Mouse (Mus musculus): ENCODE results near the gene Twf2.
"Not testable (repeated sequence)": the region's sequence is repeated elsewhere in the genome, so short reads cannot be mapped to it uniquely, and the experiment has no call there.

Gene Twf2

GRCm38 (mm10) chr9:106202819-106203636, at the start of gene Twf2:
Gene Twf2, plus strand, starts transcription at chr9:106203108.
- DNase-seq (ENCODE audit: low spot score), result peak; percentile 91

DNA sequence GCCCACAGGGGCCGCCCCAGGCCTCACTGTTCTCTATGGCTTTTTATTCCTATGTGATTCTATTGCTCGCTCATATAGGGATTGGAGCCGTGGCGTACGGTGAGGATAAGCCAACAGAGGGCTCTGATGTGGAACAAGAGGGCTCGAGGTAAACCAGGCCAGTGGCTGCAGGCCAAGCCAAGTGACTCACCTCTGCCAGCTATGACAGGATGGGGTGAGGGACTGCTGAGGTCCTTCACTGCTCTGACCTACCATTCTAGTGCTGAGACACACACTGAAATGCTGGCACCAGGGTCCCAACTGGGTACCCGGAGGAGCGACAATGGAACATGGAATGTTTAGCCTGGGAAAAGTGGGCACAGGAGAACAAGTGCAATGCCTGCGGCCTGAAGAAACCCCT, 48.8 kb upstream of the Twf2 start:
- DNase-seq (ENCODE audit: low spot score), result no peak

- DNase-seq (ENCODE audit: low spot score), result no peak
Measured at GRCm38 (mm10) chr9:106156419-106156818, 46.5 kb upstream of the Twf2 start.

DNA sequence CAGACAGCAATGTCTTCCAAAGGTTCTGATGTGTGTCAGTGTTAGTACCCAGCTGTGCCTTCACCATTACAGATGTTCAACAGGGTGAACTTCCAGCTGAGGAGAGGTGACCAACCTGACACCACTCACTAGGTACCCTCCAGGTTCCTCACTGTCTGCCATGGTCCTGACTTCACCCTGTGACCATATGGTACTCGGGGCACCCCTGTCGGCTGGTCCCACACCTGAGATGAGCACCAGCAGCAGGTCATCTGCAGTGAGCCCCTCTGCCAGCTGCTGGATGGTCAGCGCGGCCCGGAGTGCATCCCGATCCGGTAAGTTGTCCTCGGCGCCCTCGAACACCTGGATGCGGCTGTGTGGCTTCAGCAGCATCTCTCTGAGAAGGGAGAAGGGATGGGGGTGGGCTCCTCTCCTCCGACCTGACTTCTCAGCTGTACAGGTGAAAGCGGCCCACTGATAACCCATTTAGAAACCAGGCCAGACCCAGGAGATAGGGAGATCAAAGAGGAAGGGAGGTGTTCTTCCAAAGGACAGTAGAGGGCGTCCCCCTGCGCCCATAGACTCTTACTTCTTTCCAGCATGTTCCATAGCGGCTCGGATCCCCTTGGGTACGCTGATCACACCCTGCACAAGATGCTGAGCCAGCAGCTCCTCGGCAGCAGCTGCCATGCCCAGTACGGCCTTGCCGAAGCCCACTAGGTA, 45.8 kb upstream of the Twf2 start:
- no peak for DNase-seq (ENCODE audit: low spot score)

GRCm38 (mm10) chr9:106157623-106157925, 45.3 kb upstream of the Twf2 start:
- no peak for DNase-seq (ENCODE audit: low spot score)

- DNase-seq (ENCODE audit: low spot score), result no peak
Measured at GRCm38 (mm10) chr9:106158037-106158491, 44.8 kb upstream of the Twf2 start, which contains the start of gene Glyctk. Gene Glyctk, minus strand, starts transcription at chr9:106158138.

DNA sequence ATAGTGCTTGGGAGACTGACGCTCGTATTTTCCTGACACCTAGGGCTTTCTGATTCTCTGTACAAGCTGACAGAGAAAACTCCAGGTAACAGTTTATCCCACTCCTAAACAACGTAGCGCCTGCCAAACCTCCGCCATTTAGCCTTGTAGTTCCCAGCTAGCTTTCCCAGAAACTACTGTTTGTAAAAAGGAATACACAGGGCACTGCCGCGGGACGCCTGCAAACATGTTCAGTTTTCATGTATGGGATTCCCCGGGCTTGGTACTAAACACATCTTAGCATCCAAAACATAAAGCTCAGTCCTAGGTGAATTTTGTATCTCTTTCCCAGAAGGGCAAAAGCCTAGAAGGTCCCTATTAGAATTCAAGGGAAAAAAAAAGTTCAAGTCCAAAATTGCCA, 43.7 kb upstream of the Twf2 start:
- no peak for DNase-seq (ENCODE audit: low spot score)

- peak; percentile 85 for DNase-seq (ENCODE audit: low spot score)
Measured at GRCm38 (mm10) chr9:106159784-106160301, 43.1 kb upstream of the Twf2 start.

- DNase-seq (ENCODE audit: low spot score), result no peak
Measured at GRCm38 (mm10) chr9:106160426-106160825, 42.5 kb upstream of the Twf2 start.

GRCm38 (mm10) chr9:106166709-106167108, 36.2 kb upstream of the Twf2 start:
- no peak for DNase-seq (ENCODE audit: low spot score)

- DNase-seq (ENCODE audit: low spot score), result no peak
Measured at GRCm38 (mm10) chr9:106167241-106167640, 35.7 kb upstream of the Twf2 start.

DNA sequence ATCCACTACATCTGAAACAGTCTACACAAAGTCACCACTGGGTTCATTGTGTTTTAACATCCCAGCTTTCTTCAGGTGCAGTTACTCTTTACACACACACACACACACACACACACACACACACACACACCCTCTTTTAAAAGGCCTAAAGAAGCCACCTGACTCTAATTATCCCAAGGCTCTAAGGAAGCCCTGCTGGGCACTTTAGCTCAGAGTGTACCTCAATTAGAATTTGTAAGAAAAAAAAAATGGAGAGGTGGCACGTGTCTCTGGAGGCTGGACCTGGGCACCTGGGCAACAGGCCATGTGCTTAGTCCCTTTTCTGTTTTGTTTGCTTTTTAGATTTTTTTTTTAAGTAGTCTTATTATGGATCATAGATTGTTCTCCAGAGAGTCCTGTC, 35.2 kb upstream of the Twf2 start:
- DNase-seq (ENCODE audit: low spot score), result no peak

DNA sequence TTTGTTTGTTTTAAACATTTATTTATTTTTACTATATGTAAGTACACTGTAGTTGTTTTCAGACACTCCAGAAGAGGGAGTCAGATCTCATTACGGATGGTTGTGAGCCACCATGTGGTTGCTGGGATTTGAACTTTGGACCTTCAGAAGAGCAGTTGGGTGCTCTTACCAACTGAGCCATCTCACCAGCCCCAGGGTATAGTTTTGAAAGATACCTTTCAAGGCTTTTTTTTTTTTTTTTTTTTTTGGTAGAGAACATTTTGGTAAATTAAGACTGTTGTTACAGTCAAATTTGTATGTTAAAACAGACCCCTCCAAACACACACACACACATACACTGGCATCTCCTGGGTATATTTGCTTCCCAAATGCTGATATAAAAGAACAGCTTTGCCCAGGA, 33.9 kb upstream of the Twf2 start:
- not testable (repeated sequence) for DNase-seq (ENCODE audit: low spot score)

DNA sequence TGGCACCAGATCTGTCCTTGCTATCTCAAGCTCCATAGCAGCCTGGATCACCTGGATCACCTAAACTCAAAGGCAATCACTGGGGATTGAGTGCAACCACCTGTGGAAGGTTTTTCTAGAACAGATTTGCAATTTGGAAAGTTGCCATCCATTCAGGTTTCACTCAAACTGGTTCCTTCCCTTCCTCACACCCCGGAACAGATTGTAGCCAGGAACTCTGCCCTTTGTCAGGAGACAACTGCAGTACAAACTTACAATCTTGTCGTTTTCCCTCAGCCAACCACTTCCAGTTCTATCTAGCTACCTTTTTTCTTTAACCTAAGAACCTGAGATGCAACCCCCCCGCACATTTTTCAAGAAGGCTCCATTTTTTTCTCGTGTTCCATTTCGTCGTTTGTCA, 33.0 kb upstream of the Twf2 start:
- no peak for DNase-seq (ENCODE audit: low spot score)

DNA sequence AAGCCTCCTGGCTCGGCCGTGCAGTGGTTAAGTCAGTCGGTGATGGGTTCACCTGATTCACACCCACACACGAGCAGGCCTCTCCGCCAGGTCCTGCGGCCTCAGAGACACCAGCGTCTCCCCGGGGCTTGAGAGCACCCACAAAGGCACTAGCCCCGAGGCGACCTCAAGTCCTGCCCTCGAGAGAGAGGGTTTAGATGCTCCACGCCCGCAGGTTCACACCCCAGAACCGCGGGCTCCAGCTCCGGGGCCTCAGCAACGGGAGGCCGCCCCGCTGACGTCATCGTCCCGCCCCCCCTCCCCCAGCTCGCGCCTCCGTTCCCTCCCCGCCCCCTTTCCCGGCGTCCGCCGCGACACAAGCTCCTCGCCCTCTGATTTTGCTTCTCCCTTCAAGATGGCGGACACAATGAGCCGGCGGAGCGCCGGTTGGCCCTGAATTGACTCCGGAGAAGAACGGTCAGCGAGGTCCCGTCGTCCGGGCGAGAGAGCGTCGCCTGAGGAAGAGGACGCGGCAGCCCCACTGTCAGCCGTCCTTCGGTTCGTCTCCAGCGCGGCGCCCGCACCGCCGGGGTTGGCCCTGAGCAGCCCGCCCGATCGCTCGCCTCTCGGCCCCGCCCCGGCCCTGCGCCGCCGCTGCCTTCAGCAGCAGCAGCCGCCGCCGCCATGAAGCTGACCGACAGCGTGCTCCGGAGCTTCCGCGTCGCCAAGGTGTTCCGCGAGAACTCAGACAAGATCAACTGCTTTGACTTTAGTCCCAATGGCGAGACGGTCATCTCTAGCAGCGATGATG, 32.2 kb upstream of the Twf2 start, which contains the start of gene Wdr82:
Wdr82 (plus strand) TSS at position 373 of the 790 bp plus-strand sequence.
- peak; percentile 85 for DNase-seq (ENCODE audit: low spot score)

GRCm38 (mm10) chr9:106171346-106172158, 31.4 kb upstream of the Twf2 start:
- peak; percentile 45 for DNase-seq (ENCODE audit: low spot score)

GRCm38 (mm10) chr9:106172527-106172926, 30.4 kb upstream of the Twf2 start:
- DNase-seq (ENCODE audit: low spot score), result no peak

DNA sequence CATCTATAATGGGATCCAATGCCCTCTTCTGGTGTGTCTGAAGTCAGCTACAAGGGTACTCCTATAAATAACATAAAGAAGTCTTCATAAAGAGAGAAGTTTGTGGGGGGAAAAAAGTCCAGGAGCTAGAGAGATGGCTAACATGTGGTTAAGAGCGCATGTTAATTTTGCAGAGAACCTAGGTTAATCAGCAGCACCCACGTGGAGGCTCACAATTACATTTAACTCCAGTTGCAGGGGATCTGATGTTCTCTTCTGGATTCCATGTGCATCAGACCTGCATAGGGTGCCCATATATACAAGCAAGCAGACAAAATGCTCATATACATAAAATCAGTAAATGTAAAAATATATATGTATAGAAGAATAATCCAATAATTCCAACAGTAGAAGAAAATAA, 29.5 kb upstream of the Twf2 start:
- DNase-seq (ENCODE audit: low spot score), result no peak

- DNase-seq (ENCODE audit: low spot score), result no peak
Measured at GRCm38 (mm10) chr9:106175552-106176200, 27.2 kb upstream of the Twf2 start.

- DNase-seq (ENCODE audit: low spot score), result no peak
Measured at GRCm38 (mm10) chr9:106176769-106177168, 26.1 kb upstream of the Twf2 start.

DNA sequence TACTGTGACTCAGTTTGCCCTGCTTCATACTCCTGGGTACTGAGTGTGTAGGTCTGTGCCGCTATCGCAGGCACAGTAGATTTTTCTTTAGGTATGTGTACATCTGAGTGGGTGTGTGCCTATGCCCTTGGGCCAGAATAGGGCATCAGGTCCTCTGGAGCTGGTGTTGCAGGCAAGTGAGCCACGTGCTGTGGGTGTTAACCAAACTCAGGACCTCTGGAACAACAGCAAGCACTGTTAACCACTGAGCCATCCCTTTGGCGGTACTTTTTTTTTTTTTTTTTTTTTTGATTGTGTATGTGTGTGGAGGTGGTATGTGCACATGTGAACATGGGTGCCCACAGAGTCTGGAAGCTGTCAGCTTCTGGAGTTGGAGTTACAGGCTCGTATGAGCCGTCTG, 25.1 kb upstream of the Twf2 start:
- DNase-seq (ENCODE audit: low spot score), result no peak

Data from ovary, adult 18-20 months (tissue).